Mouse (Mus musculus) hindbrain, postnatal 0 days (tissue): ENCODE measurements around the gene Btbd16. TPM values are rescaled to one million over a fixed set of nuclear protein-coding genes. Genes with fewer than 3 reads are reported as not detected.

Experiments
- ATAC-seq: fragments of 200-750 bp; cut with Nextera tagmentation; 2 replicates; pipeline ENCODE4 v1.8.0; 2017; ENCODE audit warnings: mild to moderate bottlenecking, moderate TSS enrichment, moderate library complexity
- DNase-seq: peaks from one replicate; pipeline ENCODE4 v3.0.0-alpha.2; 2015; ENCODE audit warnings: low spot score
- H3K27ac ChIP-seq: fragments of 300-500 bp; sonication (generic); 2 replicates; pipeline ENCODE4 v1.5.1; 2014; ENCODE audit warnings: mild to moderate bottlenecking
- H3K27me3 ChIP-seq: fragments of 300-500 bp; sonication (generic); 2 replicates; pipeline ENCODE4 v1.6.1; 2014; ENCODE audit warnings: low read length, mixed read lengths; ENCODE audit not compliant: insufficient read depth
- H3K36me3 ChIP-seq: fragments of 300-500 bp; sonication (generic); 2 replicates; pipeline ENCODE4 v1.6.1; 2014; ENCODE audit warnings: low read length, mixed read lengths; ENCODE audit not compliant: insufficient read depth
- H3K4me1 ChIP-seq: fragments of 300-500 bp; sonication (generic); 2 replicates; pipeline ENCODE4 v1.6.1; 2014; ENCODE audit warnings: antibody characterized with exemption, low read length, mixed read lengths; ENCODE audit not compliant: insufficient read depth
- H3K4me2 ChIP-seq: fragments of 300-500 bp; sonication (generic); 2 replicates; pipeline ENCODE4 v1.6.1; 2014; ENCODE audit warnings: low read depth, mild to moderate bottlenecking, low read length, moderate library complexity, mixed read lengths
- H3K4me3 ChIP-seq: fragments of 300-500 bp; sonication (generic); 2 replicates; pipeline ENCODE4 v1.5.1; 2014; ENCODE audit warnings: low read length
- H3K9ac ChIP-seq: fragments of 300-500 bp; sonication (generic); replicated peaks from 2 replicates; pipeline ENCODE4 v1.6.1; 2014; ENCODE audit warnings: mild to moderate bottlenecking, low read length, moderate library complexity, mixed read lengths
- H3K9me3 ChIP-seq: fragments of 300-500 bp; sonication (generic); 2 replicates; pipeline ENCODE4 v1.6.1; 2016; ENCODE audit warnings: low read length, mixed read lengths
- CTCF ChIP-seq: IDR thresholded peaks from 2 replicates; pipeline ENCODE4 v1.5.1; 2016; ENCODE audit warnings: antibody characterized with exemption, control low read depth, low read depth
- WGBS: fragments of 180-500 bp; shearing (Covaris S2); extraction: QIAGEN DNeasy Blood & Tissue Kit; methylation state at CpG from one replicate; pipeline ENCODE4 v1.1.7; 2014; 5-methylcytosine and 5-hydroxymethylcytosine counted together
- polyA plus RNA-seq: library from polyadenylated mRNA; unstranded; fragments of >200 nt; fragmentation: Nextera tagmentation; extraction: Ambion mirVana; gene quantifications from 2 replicates; pipeline ENCODE4 v1.2.1, GENCODE M21; 2015
- total RNA-seq: library from RNA; depleted of rRNA; stranded (reverse); fragments of >200 nt; gene quantifications from 2 replicates; pipeline ENCODE4 v1.2.3, GENCODE M21; 2014

Gene Btbd16
- total and polyA plus RNA-seq, 2 experiments from 2014 or later: 0.18 TPM; not detected in 1

DNA sequence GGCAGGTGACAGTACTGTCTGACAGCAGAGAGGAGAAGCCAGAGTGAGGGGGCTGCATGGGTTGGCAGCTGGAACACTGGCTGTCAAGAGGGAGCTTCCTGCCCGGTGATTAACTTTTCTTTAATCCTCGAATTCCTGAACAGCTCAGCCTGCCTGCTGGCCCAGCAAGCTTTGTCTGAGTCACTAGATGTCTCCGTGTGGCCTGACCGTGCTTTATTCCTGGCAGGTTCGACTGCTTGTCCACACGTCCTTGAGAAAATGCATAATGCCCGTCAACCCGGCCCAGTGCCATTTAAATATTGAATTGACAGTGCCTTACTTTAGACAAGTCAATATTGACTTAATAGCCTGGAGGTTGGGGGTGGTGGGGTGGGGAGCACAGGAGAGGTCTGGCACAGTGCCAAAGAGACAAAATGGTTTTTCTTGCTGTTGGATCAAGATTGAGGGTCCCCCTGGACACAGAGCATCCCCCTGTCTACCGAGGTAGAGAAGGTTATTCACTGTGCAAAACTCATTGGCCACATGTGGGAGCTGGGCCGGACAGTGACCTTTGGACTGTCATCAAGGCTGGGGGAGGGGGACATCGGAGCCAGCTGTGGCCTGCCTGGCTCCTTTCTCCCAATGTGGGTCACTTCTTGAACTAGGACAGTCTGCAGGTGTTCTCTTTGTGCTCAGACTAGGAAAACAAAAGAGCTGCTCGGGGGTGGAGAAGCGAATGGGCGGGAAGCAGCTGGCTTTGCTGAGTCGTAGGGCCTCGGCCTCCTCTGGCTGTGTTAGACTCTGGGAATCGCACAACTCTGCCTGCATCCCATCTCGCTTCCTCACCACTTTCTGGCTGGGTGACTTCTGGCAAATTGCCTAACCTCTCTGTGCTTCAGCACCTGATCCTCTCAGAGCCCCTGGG lies 61.3 kb downstream of the Btbd16 start:
- DNase-seq (peak; percentile 68), ATAC-seq (no peak)
- H3K36me3 ChIP-seq: no peaks in the 10 kb centered on the region
- H3K4me1 ChIP-seq: peaks cover 24% of the 10 kb centered on the region
- no peak overlapping the region for H3K27ac ChIP-seq
- WGBS: 10% methylated on average over 18 of the region's 18 CpGs
- 0 out of 2 replicates have a peak overlapping the region, but pooled peaks have one; percentile 18 for H3K4me2 ChIP-seq
- H3K9me3 ChIP-seq: no peaks in the 10 kb centered on the region
- no peak overlapping the region for H3K4me3 ChIP-seq
- no peaks in the 10 kb centered on the region for H3K27me3 ChIP-seq
- no peak for TF ChIP-seq CTCF
- no peak overlapping the region for H3K9ac ChIP-seq

DNA sequence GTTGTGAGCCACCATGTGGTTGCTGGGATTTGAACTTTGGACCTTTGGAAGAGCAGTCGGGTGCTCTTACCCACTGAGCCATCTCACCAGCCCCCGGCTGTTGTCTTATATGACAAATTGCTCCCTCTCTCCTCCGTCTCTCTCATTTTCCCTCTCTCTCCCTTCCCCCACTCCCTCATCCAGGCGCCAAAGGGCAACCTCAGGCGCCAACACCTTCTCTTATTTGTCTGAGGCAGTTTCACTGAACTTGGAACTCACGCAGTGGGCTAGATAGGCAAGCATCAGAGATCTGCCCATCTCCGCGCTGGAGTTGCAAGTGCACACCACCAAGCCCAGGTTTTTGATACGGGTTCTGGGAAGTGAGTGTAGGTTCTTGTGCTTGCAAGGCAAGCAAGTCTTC lies 62.2 kb downstream of the Btbd16 start:
- Histone ChIP-seq H3K27me3 (no peaks in the 10 kb centered on the region), H3K4me2 (no peak overlapping the region), H3K9ac (no peak overlapping the region), H3K27ac (no peak overlapping the region), H3K4me1 (peaks cover 24% of the 10 kb centered on the region), H3K4me3 (no peak overlapping the region), H3K36me3 (no peaks in the 10 kb centered on the region), H3K9me3 (no peaks in the 10 kb centered on the region)
- ATAC-seq: no peak
- WGBS: 63% methylated on average over 9 of the region's 9 CpGs
- TF ChIP-seq CTCF: no peak
- DNase-seq: no peak

- Histone ChIP-seq H3K4me1 (peaks cover 24% of the 10 kb centered on the region), H3K4me2 (no peak overlapping the region), H3K36me3 (no peaks in the 10 kb centered on the region), H3K27ac (peak overlapping the region; percentile 71), H3K9ac (no peak overlapping the region), H3K4me3 (no peak overlapping the region), H3K27me3 (no peaks in the 10 kb centered on the region), H3K9me3 (no peaks in the 10 kb centered on the region)
- ATAC-seq (peak; percentile 84), DNase-seq (peak; percentile 87)
- 9% methylated on average over 12 of the region's 12 CpGs for WGBS
- peak; percentile 20; the same call in 1 of the 2 replicates for TF ChIP-seq CTCF
Measured at GRCm38 (mm10) chr7:130837941-130838657, 64.2 kb downstream of the Btbd16 start.

DNA sequence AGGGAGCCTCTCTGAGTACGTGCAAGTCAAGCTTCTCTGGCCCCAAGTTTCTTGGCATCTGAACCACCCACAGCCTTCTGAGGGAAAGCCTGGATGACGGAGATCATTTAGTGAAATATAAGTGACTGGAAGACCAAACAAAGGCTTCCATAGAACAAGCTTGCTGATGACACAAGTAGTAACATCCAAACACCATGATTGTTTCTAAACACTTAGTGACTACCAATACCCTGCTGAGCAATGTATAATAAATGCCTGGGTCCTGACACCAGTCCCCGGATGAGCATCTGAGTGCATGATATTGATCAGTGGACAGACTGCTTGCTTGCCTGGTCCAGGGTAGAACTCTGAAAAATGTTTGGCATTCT lies 64.8 kb downstream of the Btbd16 start:
- peak overlapping the region; percentile 71 for H3K27ac ChIP-seq
- H3K4me1 ChIP-seq: peaks cover 24% of the 10 kb centered on the region
- H3K4me3 ChIP-seq: no peak overlapping the region
- no peaks in the 10 kb centered on the region for H3K36me3 ChIP-seq
- DNase-seq (no peak), ATAC-seq (no peak)
- no peak overlapping the region for H3K4me2 ChIP-seq
- no peaks in the 10 kb centered on the region for H3K9me3 ChIP-seq
- no peak for TF ChIP-seq CTCF
- no peaks in the 10 kb centered on the region for H3K27me3 ChIP-seq
- H3K9ac ChIP-seq: no peak overlapping the region
- 33% methylated on average over 3 of the region's 3 CpGs for WGBS

- WGBS: 80% methylated on average over 12 of the region's 12 CpGs
Measured at GRCm38 (mm10) chr7:130839380-130840100, 65.7 kb downstream of the Btbd16 start.

GRCm38 (mm10) chr7:130847164-130847718 lies 73.4 kb downstream of the Btbd16 start:
- no peak overlapping the region for H3K4me2 ChIP-seq
- no peaks in the 10 kb centered on the region for H3K36me3 ChIP-seq
- H3K9ac ChIP-seq: no peak overlapping the region
- H3K4me1 ChIP-seq: no peaks in the 10 kb centered on the region
- WGBS: 86% methylated on average over 17 of the region's 17 CpGs
- no peaks in the 10 kb centered on the region for H3K9me3 ChIP-seq
- H3K27ac ChIP-seq: no peak overlapping the region
- TF ChIP-seq CTCF: no peak
- no peak for ATAC-seq
- no peak for DNase-seq
- H3K4me3 ChIP-seq: no peak overlapping the region
- no peaks in the 10 kb centered on the region for H3K27me3 ChIP-seq

More at GRCm38 (mm10) chr7:130839380-130840100, 65.7 kb downstream of the Btbd16 start:
- H3K4me2 ChIP-seq: no peak overlapping the region
- H3K36me3 ChIP-seq: no peaks in the 10 kb centered on the region
- no peaks in the 10 kb centered on the region for H3K27me3 ChIP-seq
- H3K4me3 ChIP-seq: no peak overlapping the region
- TF ChIP-seq CTCF: no peak
- H3K9me3 ChIP-seq: no peaks in the 10 kb centered on the region
- H3K9ac ChIP-seq: no peak overlapping the region
- no peak overlapping the region for H3K27ac ChIP-seq
- peaks cover 23% of the 10 kb centered on the region for H3K4me1 ChIP-seq
- DNase-seq (no peak), ATAC-seq (no peak)
